Mouse (Mus musculus) CH12.LX (cell line): ENCODE results near the gene Fancc. TPM values are rescaled to one million over a fixed set of nuclear protein-coding genes. Genes with fewer than 3 reads are reported as not detected.

ENCODE experiments used
- DNase-seq: peaks from one replicate; pipeline ENCODE4 v3.0.0-alpha.2; 2013; ENCODE audit errors: extremely low read depth
- H3K27ac ChIP-seq: 2 replicates; pipeline ENCODE4 v1.5.1; 2012; ENCODE audit warnings: low read depth, mild to moderate bottlenecking, control low read depth, moderate library complexity; ENCODE audit not compliant: insufficient read depth
- H3K27me3 ChIP-seq: replicated peaks from 2 replicates; pipeline ENCODE3; 2012; ENCODE audit warnings: inconsistent platforms
- H3K36me3 ChIP-seq, 2 experiments: replicated peaks in 1 of 2; 2 replicates each; pipeline versions ENCODE3 to v1.6.1; 2012; ENCODE audit warnings: inconsistent platforms in 1 of 2, low read length in 1 of 2, mild to moderate bottlenecking in 1 of 2, mixed read lengths in 1 of 2, moderate library complexity in 1 of 2; ENCODE audit not compliant: control insufficient read depth in 1 of 2, insufficient read depth in 1 of 2
- H3K4me1 ChIP-seq, 2 experiments: 2 replicates each; pipeline ENCODE4 v1.6.1; 2012; ENCODE audit warnings: inconsistent platforms in 1 of 2, moderate library complexity in 1 of 2; ENCODE audit not compliant: insufficient read depth in 2 of 2, control insufficient read depth in 1 of 2
- H3K4me2 ChIP-seq: 2 replicates; pipeline ENCODE4 v1.6.1; 2012; ENCODE audit warnings: low read depth, mild to moderate bottlenecking, control low read depth; ENCODE audit not compliant: poor library complexity, insufficient read depth, severe bottlenecking
- H3K4me3 ChIP-seq, 3 experiments: fragments of 150-350 bp in 1 of 3; sonication (generic) in 1 of 3; replicated peaks in 1 of 3; 2 replicates each; pipeline versions ENCODE3 to v1.5.1; 2011 to 2012; ENCODE audit warnings: low read depth in 2 of 3, low read length in 2 of 3, mild to moderate bottlenecking in 2 of 3, moderate library complexity in 2 of 3, control low read depth in 1 of 3, improper control_type of control experiment in 1 of 3, inconsistent platforms in 1 of 3, mixed read lengths in 1 of 3; ENCODE audit not compliant: poor library complexity in 1 of 3
- H3K79me2 ChIP-seq: replicated peaks from 2 replicates; pipeline ENCODE4 v1.6.1; 2012; ENCODE audit warnings: mild to moderate bottlenecking, moderate library complexity; ENCODE audit not compliant: control insufficient read depth, poor library complexity, insufficient read depth, severe bottlenecking; ENCODE audit errors: extremely low read depth
- H3K9ac ChIP-seq: 2 replicates; pipeline ENCODE4 v1.6.1; 2012; ENCODE audit warnings: low read depth, mild to moderate bottlenecking, control low read depth, moderate library complexity; ENCODE audit not compliant: insufficient read depth
- H3K9me3 ChIP-seq: replicated peaks from 2 replicates; pipeline ENCODE3; 2012; ENCODE audit warnings: low read length, inconsistent platforms, mixed read lengths
- CHD1 ChIP-seq: IDR thresholded peaks from 2 replicates; pipeline ENCODE4 v1.6.1; 2012; ENCODE audit warnings: low read depth, low read length, improper control_type of control experiment, inconsistent platforms
- CHD2 ChIP-seq: IDR thresholded peaks from 2 replicates; pipeline ENCODE4 v1.6.1; 2011; ENCODE audit warnings: low read length, improper control_type of control experiment
- E2F4 ChIP-seq: IDR thresholded peaks from 2 replicates; pipeline ENCODE4 v1.6.1; 2011; ENCODE audit warnings: low read depth, low read length, improper control_type of control experiment; ENCODE audit not compliant: insufficient replicate concordance
- HCFC1 ChIP-seq: IDR thresholded peaks from 2 replicates; pipeline ENCODE4 v1.6.1; 2012; ENCODE audit warnings: low read depth, mild to moderate bottlenecking, inconsistent platforms, low read length, improper control_type of control experiment
- IRF4 ChIP-seq: IDR thresholded peaks from 2 replicates; pipeline ENCODE4 v1.6.1; 2014; ENCODE audit warnings: low read depth, mild to moderate bottlenecking, inconsistent platforms, low read length, improper control_type of control experiment
- JUN ChIP-seq: IDR thresholded peaks from 2 replicates; pipeline ENCODE4 v1.6.1; 2011; ENCODE audit warnings: low read depth, mild to moderate bottlenecking, low read length, improper control_type of control experiment, moderate library complexity; ENCODE audit not compliant: insufficient read depth
- MAX ChIP-seq: IDR thresholded peaks from 2 replicates; pipeline ENCODE4 v1.6.1; 2011; ENCODE audit warnings: low read length, improper control_type of control experiment
- MXI1 ChIP-seq: IDR thresholded peaks from 2 replicates; pipeline ENCODE4 v1.6.1; 2011; ENCODE audit warnings: mild to moderate bottlenecking, low read depth, low read length, improper control_type of control experiment
- MYC ChIP-seq: IDR thresholded peaks from 2 replicates; pipeline ENCODE4 v1.6.1; 2011; ENCODE audit warnings: low read depth, mild to moderate bottlenecking, improper control_type of control experiment, low read length
- NELFE ChIP-seq: IDR thresholded peaks from 2 replicates; pipeline ENCODE4 v1.6.1; 2011; ENCODE audit warnings: low read depth, low read length, improper control_type of control experiment
- NRF1 ChIP-seq: IDR thresholded peaks from 2 replicates; pipeline ENCODE4 v1.6.1; 2014; ENCODE audit warnings: low read depth, mild to moderate bottlenecking, inconsistent platforms, low read length, improper control_type of control experiment, moderate library complexity
- PAX5 ChIP-seq: IDR thresholded peaks from 2 replicates; pipeline ENCODE4 v1.6.1; 2012; ENCODE audit warnings: low read length, inconsistent platforms, mixed read lengths
- RAD21 ChIP-seq: IDR thresholded peaks from 2 replicates; pipeline ENCODE4 v1.6.1; 2011; ENCODE audit warnings: low read depth, mild to moderate bottlenecking, low read length, improper control_type of control experiment, moderate library complexity
- RCOR1 ChIP-seq: conservative IDR thresholded peaks from 2 replicates; pipeline ENCODE4 v1.6.1; 2012; ENCODE audit warnings: low read depth, mild to moderate bottlenecking, inconsistent platforms, low read length, improper control_type of control experiment
- SIN3A ChIP-seq: IDR thresholded peaks from 2 replicates; pipeline ENCODE4 v1.6.1; 2012; ENCODE audit warnings: low read length, improper control_type of control experiment, inconsistent platforms
- SMC3 ChIP-seq: IDR thresholded peaks from 2 replicates; pipeline ENCODE4 v1.6.1; 2011; ENCODE audit warnings: low read depth, low read length, improper control_type of control experiment
- TBP ChIP-seq: conservative IDR thresholded peaks from 2 replicates; pipeline ENCODE4 v1.6.1; 2011; ENCODE audit warnings: low read depth, low read length, improper control_type of control experiment
- TCF12 ChIP-seq: IDR thresholded peaks from 2 replicates; pipeline ENCODE4 v1.6.1; 2014; ENCODE audit warnings: low read depth, mild to moderate bottlenecking, inconsistent platforms, low read length, improper control_type of control experiment
- UBTF ChIP-seq: IDR thresholded peaks from 2 replicates; pipeline ENCODE4 v1.6.1; 2012; ENCODE audit warnings: low read depth, mild to moderate bottlenecking, inconsistent platforms, low read length, improper control_type of control experiment, moderate library complexity
- USF1 ChIP-seq: IDR thresholded peaks from 2 replicates; pipeline ENCODE4 v1.6.1; 2014; ENCODE audit warnings: low read depth, mild to moderate bottlenecking, inconsistent platforms, low read length, improper control_type of control experiment
- USF2 ChIP-seq: conservative IDR thresholded peaks from 2 replicates; pipeline ENCODE4 v1.6.1; 2011; ENCODE audit warnings: low read depth, low read length, improper control_type of control experiment
- ZMIZ1 ChIP-seq: IDR thresholded peaks from 2 replicates; pipeline ENCODE4 v1.6.1; 2012; ENCODE audit warnings: low read depth, mild to moderate bottlenecking, inconsistent platforms, low read length, improper control_type of control experiment
- dilution Hi-C: fragments of 300-500 bp; cut with MboI; formaldehyde crosslinking; loops from 2 replicates; pipeline ENCODE4 v1.14.3; 2020; ENCODE audit warnings: low sequenced_read_pairs; ENCODE audit not compliant: extremely low pct_unique_long_range_greater_than_20kb, extremely low pct_ligation_motif_present
- in situ Hi-C: fragments of 300-500 bp; cut with MboI; formaldehyde crosslinking; loops from 3 replicates; pipeline ENCODE4 v1.14.3; 2019; ENCODE audit warnings: low sequenced_read_pairs, low pct_ligation_motif_present, low pct_unique_long_range_greater_than_20kb, mixed read lengths
- polyA plus RNA-seq: library from polyadenylated mRNA; unstranded; fragments of >175 nt; gene quantifications from 2 replicates; pipeline ENCODE4 v1.2.1, GENCODE M21; 2012; ENCODE audit warnings: low read depth; ENCODE audit not compliant: insufficient read length
- total RNA-seq, 2 experiments: library from RNA; depleted of rRNA; stranded (reverse); fragments of 300-350 nt in 1 of 2; fragments of >200 nt in 1 of 2; gene quantifications; 2 replicates each; pipeline ENCODE4 v1.2.3; 2012 to 2014

Fancc gene
- total and polyA plus RNA-seq, 3 experiments, result 8.2 to 12.4 (median 8.7) TPM

DNA sequence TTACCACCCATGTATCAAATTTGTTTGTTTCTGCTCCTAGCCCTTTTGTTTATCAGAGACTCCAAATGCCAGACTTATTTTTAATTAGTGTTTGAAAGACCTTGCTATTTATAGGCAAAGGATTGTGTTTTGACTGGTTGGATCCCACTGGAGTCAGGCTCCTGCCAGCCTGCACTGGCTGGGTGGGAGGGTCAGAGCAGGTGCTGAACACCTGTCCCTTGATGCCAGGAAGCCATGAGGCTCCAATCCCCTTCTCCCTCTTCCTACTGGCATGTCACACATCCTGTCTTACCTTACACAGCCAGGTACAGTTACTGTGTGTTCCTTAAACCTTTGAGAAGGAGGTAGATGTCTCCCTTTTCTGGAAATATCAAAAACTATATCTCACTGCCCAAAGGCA lies 213.8 kb downstream of the Fancc start:
- Histone ChIP-seq H3K4me1 (peaks cover 0 to 5% of the 10 kb centered on the region in 2 experiments; a peak in 2 of 4 replicates), H3K27ac (no peak overlapping the region), H3K79me2 (no peaks in the 10 kb centered on the region), H3K36me3 (peaks cover 26 to 75% of the 10 kb centered on the region in 2 experiments), H3K9ac (no peak overlapping the region), H3K9me3 (no peaks in the 10 kb centered on the region), H3K27me3 (no peaks in the 10 kb centered on the region), H3K4me2 (no peak overlapping the region), H3K4me3 (no peak overlapping the region)
- in situ Hi-C loops, result no loop called here
- dilution Hi-C loops, result no loop called here
- no peak for TF ChIP-seq E2F4
- TF ChIP-seq MAX, result no peak
- no peak for TF ChIP-seq PAX5
- TF ChIP-seq IRF4, result no peak
- TF ChIP-seq TBP, result no peak
- no peak for TF ChIP-seq ZMIZ1
- TF ChIP-seq SIN3A, result no peak
- TF ChIP-seq USF1, result no peak
- no peak for DNase-seq

DNA sequence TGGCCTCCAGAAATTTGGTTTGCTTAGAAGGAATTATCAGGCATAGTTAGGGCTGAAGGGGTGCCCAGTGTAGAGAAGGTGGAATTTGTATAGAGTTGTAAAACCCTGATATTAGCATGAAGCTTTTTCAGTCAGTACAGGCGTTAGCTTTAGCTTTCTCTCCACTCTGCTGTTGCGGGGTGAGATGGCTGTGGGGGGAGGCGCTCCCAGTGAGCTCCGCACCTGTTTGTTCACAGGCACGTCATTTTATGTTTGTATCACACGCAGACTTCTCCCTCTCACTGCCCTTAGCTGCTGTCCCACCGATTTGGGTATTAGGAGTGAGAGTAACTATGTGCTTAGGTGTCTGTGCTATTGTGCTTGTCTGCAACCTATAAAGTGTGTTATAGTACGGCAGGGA lies 215.9 kb downstream of the Fancc start:
- H3K4me2 ChIP-seq, result no peak overlapping the region

DNA sequence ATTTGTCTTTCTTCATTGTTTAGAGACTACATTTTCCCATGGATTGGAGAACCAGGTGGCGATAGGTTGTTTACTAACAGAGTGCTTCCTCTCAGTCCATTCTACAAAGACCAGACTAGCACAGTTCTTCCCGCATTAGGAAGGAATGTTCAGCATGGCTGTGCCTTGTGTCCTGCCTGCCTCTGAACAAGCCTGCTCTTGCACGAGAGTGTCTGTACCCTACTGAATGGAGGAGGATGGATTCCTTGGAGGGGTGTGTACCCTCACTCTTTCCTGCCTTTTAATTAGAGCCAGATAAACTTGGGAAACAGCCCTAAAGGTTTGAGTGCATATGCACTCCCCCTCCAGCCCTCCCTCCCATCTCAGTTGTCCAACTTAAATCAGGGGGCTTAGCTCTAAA lies 216.7 kb downstream of the Fancc start:
- no peaks in the 10 kb centered on the region for H3K9me3 ChIP-seq
- H3K27me3 ChIP-seq, result no peaks in the 10 kb centered on the region
- DNase-seq, result no peak
- no peak overlapping the region for H3K4me2 ChIP-seq
- no peak overlapping the region for H3K9ac ChIP-seq
- H3K4me1 ChIP-seq, result peaks cover 0 to 11% of the 10 kb centered on the region in 2 experiments; a peak in 3 of 4 replicates
- H3K36me3 ChIP-seq, result peaks cover 12 to 61% of the 10 kb centered on the region in 2 experiments
- H3K79me2 ChIP-seq, result no peaks in the 10 kb centered on the region
- dilution Hi-C loops, result no loop called here
- TF ChIP-seq NRF1, result no peak
- TF ChIP-seq CHD2, result no peak
- TF ChIP-seq TCF12, result no peak
- TF ChIP-seq SIN3A, result no peak
- TF ChIP-seq PAX5, result no peak
- TF ChIP-seq JUN, result no peak
- no peak for TF ChIP-seq CHD1
- TF ChIP-seq, all 38 proteins: peak for 0
- Histone ChIP-seq H3K4me3 (no peak overlapping the region), H3K27ac (no peak overlapping the region)
- in situ Hi-C loops, result no loop called here

More for the DNA sequence above, 215.9 kb downstream of the Fancc start:
- no peak for DNase-seq
- Histone ChIP-seq H3K9ac (no peak overlapping the region), H3K27me3 (no peaks in the 10 kb centered on the region), H3K27ac (no peak overlapping the region), H3K4me1 (peaks cover 0 to 9% of the 10 kb centered on the region in 2 experiments; a peak in 3 of 4 replicates), H3K9me3 (no peaks in the 10 kb centered on the region), H3K79me2 (no peaks in the 10 kb centered on the region), H3K4me3 (no peak overlapping the region), H3K36me3 (peaks cover 15 to 65% of the 10 kb centered on the region in 2 experiments)
- dilution Hi-C loops (no loop called here), in situ Hi-C loops (no loop called here)
- TF ChIP-seq HCFC1, result no peak
- no peak for TF ChIP-seq MXI1
- TF ChIP-seq NRF1, result no peak
- TF ChIP-seq RCOR1, result no peak
- TF ChIP-seq ZMIZ1, result no peak
- TF ChIP-seq MYC, result no peak
- TF ChIP-seq SMC3, result no peak
- no peak for TF ChIP-seq PAX5
- TF ChIP-seq NELFE, result no peak
- no peak for TF ChIP-seq RAD21
- no peak for TF ChIP-seq UBTF
- no peak for TF ChIP-seq IRF4
- TF ChIP-seq USF2, result no peak
- TF ChIP-seq JUN, result no peak
